Mouse (Mus musculus): Measurements from ENCODE around the gene Lck.

Lck gene

DNA sequence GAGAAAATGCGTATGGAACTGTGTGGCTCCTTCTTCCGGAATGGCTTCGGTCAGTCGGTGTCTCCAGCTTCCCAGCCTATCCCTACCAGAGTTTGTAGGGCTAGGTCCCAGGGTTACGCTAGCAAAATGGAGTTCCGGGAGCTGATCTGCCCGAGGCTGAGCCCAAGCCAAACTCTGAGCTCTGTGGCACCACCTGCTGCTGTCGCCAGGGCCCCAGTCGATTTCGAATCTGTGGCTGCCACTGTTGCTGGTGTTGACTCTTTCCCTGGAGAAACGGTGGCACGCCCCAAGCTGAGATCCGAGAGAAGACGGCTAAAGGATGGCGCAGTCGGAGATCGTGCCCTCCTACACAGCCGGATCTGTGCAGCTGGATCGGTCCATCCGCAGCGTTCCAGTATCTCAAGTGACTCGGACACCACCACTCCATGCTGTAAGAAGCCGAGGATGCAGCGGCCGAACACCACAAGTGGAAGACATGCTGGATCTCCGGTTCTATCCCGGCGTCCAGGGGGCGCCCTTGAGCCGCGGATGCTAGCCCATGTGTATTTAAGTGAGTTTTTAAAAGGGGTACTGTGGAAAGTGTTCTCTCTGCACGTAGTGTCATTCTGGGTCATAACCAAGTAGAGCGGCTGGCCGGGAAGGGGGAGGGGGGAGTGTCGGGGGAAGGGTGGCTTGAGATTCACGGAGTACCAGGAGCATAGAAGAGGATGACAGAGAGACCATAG is 11.6 kb upstream of the Lck start:
- WGBS: 2% methylated on average over 36 of the region's 36 CpGs

DNA sequence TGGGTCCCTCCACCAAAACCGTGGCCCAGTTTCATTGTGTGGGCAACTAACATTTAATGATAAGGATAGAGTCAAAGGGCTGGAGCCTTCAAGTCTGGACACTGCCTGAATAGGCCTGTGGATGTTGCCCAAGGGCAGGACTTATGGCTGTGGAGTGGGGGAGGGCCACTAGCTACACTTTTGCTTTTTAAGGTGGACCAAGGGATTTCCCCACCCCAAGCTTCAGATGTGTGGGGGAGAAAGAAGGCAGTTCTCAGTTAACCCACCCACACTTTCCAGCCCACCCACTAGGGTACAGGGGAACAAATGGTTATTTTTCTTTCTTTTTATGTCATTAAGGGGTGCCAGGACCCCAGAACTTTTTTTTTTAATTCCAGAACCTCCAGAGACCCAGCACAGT is 10.9 kb upstream of the Lck start:
- 71% methylated on average over 1 of the region's 1 CpGs for WGBS

DNA sequence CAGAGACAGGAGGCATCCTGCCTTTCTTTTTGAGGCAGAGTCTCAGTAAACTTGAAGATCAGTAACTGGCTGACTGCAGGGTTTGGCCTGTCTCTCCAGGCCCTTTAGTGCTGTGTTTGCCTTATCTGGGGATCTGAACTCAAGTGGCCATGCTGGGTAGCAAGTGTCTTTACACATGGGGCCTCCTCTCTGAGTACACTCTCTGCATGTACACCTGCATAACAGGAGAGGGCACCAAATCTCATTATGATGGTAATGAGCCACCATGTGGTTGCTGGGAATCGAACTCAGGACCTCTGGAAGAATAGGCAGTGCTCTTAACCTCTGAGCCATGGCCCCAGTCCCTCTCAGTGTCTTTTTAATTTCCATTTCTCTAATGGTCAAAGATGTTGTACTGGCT is 8.8 kb upstream of the Lck start:
- WGBS: 85% methylated on average over 1 of the region's 1 CpGs

DNA sequence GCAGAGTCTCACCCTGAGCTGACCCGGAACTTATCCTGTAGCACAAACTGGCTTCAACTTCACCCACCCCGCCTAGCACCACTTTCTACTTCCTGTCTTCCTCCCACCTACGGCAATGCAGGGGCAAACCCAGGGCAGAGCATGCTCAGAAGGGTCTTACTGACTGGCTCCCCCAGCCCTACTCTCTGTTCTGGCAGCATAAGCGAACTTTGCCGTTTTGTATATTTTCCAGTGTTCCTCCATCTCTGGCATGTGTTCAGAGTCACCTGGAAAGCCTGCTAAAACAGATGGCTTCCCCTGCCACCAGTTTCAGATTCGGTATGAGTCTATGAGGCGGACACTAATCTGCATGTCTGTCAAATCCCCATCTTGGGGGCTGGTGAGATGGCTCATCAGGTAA is 6.9 kb upstream of the Lck start:
- WGBS: 54% methylated on average over 7 of the region's 7 CpGs

DNA sequence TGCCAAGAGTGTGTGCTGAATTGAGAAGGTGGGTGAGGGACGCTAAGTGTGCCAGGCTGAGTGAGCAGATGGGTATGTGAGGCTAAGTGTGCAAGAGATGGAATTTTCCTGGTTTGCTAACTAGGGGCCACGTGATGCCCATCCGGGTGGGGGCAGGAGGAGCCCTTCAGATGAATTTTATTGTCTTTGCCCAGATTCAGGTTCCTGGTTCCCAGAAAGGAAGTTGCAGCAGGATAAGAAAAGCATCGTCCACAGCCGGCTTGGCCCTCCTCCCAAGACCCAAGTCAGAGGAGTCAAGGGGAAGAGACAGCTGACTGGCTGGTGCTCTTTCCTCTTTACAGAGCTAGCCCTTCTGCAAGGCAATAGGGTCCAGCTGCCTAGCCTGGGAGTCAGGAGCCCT is 5.0 kb upstream of the Lck start, which contains the start of gene Fam167b:
Gene Fam167b, minus strand, starts transcription at position 84 of the 400 bp plus-strand sequence.
- 66% methylated on average over 5 of the region's 5 CpGs for WGBS

DNA sequence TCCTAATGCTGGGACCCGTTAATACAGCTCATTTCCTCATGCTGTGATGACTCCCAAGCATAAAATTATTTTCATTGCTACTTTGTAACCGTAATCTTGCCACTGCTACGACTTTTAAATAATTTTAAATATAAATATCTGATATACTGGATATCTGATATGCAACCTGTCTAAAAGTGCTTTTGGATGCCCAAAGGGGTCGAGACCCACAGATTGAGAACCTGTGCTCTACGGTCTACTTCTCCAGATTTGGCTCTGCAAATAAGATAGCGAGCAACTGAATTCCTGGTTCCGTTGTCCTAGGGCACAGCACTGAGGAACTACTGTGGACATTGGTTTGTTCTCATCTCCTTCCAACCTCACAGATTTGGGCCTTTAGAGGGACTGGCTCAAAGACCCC is 4.2 kb upstream of the Lck start:
- 86% methylated on average over 7 of the region's 7 CpGs for WGBS

DNA sequence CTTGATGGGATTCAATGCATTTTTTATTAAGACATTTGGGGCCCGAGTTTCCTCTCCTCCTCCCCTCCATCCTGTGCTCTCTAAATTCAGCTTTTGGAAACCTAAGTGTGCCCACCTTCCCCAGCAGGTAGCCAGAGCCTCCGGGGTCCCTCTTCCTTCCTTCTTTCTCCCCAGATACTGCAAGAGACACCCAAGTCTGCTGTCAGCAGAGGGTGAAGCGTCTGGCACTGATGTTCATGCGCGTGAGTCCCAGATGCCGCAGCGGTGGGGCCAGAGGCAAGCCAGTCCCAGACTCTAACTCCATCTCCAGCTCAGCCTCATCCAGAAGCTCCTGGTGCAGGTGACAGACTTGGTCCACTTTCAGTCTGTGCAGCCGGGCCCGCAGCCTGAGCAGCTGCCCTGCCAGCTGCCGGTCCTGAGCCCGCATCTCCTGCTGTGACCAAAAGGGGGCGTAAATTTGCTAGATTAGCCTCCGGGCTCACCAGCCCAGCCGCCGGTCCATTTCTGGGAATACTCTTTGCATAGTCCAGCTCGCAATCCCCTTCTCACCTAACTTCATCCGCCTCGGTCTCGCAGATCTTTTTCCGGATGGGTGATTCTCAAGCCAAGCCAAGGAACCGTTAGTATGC is 3.5 kb upstream of the Lck start:
- WGBS: 36% methylated on average over 21 of the region's 21 CpGs

DNA sequence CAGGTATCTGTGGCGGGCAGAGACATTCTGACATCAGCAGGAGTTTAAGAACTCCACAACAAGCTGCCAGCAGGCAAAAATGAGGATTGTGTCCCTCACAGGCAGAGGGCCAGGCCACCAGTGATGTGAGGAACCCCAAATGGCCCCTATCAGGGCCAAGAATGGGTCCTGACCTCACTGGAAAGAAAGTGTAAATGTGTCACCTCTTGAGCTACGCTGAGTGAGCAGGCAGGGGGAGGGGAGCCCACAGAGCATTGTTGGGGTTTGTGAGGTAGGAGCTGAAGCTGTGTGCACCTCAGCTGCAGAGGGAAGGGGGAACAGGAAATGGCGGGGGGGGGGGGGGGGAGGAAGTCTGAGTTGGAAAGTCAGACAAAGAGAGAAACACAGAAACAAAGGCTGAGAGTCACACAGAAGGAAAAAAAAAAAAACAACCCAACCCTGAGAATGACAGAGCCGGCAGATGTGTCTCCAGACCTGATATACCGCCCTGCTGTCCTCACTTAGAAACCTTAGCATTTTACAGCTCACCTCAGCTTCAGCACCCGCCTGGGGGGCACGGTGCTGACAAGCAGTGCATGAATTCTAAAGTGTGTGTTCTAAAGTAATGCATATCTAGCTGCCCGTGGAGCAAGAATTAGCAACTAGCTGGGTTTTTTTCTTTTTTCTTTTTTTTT is 1.9 kb upstream of the Lck start:
- WGBS: 63% methylated on average over 7 of the region's 8 CpGs

DNA sequence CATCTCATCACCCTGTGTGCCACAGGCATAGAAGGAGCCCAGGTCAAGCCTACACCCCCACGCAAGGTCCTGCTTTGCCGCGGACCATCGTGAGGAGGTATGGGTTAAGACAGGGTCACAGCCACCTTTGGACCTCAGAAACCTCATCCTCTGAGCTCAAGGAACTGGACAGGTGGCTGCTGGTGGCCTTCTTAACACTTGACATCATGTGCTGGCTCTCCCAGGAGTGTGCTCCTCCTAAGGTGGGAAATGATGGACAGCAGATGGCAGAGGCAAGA is 409 bp downstream of the Lck start:
- WGBS: 97% methylated on average over 4 of the region's 4 CpGs

DNA sequence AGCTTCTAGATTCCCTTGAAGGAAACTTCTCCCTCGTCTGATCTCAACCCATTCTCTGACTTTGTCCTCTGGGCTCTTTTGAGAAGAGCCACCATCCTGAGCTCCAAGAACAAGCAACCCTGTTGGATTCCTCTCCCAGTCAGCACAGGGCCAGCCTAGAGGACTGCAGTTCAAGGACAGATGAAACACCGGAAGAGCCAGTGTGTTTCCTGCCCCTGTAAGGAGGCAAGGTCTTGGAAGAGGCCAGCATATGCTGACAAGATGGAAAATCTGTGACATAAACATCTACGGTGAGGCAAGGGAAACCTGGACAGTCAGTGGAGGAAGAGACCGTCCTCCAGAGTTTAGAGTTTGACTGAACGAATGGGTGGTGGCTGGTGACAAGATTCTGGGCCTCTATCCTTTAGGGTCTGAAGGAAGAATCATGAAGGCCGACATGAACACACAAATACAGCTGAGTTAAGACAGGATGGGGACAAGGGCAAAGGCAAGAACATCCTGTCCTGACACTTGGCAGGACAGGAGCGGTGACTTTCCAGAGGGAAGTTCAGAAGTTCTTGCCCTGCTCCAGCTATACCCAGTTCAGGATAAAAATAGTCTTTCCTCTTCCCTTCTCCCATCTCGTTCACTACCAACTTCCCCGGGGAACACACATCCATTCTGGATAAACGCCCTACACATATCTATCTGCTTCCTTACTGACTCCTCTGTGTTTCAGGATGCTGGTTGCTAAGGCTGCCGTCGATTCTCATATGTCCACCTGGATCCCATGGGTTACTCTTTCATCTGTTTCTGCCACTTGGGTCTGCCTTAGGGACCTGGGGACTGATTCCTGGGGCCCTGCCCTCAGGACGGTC is 977 bp downstream of the Lck start:
- 72% methylated on average over 13 of the region's 13 CpGs for WGBS

DNA sequence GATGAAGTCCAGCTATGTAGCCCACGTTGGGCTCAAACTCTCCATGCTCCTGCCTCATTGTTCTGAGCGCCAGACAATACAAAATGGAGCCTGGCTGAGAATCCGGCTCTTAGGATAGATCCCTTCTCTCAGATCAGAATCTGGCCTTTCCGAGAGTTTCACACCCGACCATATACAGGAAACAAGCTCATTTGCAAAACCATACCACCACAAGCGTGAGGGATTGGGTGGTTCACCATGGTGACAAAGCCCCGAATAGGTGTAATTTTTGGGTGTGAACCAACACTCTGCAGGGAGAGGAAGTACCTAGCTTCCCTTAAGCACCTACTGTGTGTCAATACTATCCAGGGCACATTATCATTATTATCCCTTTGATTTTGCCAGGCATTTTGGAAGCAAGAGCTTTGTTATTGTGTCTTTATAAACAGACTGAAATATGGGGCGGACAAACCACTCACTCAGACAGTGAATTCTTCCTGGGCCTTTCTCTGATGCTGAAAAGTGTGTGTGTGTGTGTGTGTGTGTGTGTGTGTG is 1.8 kb downstream of the Lck start:
- WGBS: 87% methylated on average over 8 of the region's 8 CpGs

DNA sequence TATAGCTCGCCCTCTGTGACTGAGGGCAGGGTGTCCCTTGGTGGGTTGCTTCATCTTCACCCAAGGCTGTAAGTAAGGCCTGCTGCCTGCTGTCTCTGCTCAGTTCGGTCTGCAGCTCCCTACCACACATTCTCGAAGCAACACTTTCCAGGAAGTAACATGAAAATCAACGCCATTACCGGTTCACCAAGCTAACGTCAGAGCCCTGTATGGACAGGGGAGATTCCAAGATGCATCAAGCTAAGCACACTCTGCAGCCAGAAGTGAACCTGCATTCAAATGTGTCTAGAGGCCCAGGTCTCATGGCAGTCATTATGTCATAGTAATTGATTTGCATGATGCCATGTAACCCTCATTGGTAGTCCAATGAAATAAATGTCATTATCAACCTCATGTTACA is 3.4 kb downstream of the Lck start:
- 87% methylated on average over 6 of the region's 6 CpGs for WGBS

DNA sequence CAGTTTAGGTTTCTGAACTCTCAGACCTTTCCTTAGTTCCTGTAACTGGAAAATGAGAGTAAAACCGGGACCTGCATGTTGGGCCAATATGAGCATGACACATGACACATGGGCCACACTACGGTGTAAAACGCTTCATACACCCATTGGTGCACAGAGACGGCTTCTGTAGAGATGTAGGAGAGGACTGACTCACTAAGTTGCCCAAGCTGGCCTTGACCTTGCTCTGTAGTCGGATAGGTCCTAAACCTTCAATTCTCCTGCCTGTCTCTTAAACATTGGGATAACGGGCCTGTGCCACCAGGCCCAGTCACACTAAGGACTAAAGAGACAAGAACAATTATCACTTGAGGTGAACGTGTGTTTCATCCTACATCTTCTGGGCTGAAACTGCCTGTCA is 5.1 kb downstream of the Lck start:
- WGBS: 92% methylated on average over 7 of the region's 7 CpGs

DNA sequence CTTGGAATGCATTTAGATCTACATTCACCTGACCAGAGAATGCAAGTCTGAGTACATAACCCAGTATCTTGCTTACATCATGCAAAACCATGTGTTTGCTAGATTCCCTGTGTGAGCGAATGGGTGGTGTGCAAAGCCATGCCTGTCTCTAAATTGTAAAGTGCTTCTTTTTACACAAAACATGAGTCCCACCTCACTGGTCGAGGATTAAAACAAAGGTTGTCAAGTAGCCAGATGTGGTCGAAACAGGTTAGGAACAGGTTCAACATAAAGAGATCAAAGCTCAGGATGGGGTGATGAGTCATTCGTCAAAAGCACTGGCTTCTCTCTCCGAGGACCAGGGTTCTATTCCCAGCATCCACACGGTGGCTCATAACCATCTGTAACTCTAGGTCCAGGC is 8.3 kb downstream of the Lck start:
- 88% methylated on average over 6 of the region's 6 CpGs for WGBS

DNA sequence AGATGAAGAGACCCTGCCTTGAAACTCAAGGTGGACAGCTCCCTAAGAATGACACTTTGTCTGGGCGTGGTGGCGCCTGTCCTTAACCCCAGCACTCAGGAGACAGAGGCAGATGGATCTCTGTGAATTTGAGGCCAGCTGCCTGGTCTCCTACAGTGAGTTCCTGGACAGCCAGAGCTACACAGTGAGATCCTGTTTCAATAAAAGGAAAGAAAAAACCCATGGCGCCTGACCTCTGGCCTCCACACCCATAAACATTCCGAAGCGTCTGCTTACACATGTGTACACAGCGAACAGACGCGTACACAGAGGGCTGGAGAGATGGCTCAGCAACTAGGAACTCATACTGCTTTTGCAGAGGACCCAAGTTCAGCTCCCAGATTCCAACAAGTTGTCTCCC is 9.7 kb downstream of the Lck start:
- 84% methylated on average over 8 of the region's 8 CpGs for WGBS

DNA sequence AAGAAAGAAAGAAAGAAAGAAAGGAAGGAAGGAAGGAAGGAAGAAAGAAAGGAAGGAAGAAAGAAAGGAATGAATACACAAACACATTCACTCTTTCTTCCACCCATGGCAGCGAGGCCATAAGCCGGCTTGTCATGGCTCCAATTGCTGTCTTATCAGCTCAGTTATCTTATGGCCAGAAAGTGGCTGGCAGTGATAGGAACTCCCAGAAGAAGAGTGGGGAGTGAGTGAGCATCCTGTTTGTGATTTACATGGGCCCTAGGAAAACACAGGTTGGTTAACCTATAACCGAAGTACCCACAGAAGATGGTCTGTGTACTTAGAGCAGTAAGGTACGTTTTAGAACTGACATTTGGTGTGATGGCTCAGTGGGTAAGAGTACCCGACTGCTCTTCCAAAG is 12.3 kb downstream of the Lck start:
- 91% methylated on average over 5 of the region's 5 CpGs for WGBS

DNA sequence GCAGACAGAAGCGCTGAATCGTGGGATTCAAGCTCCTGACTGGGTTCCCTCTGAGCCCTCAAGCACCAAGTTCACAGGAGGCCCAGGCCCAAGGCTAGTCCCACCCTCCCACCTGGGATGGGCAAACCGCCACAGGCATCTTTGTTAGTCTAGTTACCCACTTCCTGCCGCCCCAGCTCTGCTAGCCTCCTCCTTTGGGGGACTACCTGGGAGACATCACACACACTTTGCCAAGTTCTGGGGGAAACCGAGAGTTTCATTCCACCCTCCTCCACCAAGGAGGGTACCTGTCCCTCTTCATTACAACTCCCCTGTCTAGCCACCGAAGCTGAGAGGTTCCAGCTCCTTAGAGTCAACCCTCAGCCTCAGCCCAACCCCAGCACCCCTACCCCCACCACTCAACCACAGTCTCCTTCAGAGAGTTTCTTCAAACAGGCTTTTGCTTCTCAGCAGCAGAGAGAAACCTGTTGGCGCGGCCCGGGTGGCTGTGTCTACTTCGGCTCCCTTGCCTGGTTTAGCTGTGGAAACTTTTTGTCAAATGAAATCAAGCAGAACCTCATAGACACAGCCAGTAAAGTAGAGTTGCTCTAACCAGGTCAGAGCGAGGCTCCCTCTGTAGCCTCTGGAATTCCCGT is 15.0 kb downstream of the Lck start:
- WGBS: 90% methylated on average over 12 of the region's 12 CpGs

DNA sequence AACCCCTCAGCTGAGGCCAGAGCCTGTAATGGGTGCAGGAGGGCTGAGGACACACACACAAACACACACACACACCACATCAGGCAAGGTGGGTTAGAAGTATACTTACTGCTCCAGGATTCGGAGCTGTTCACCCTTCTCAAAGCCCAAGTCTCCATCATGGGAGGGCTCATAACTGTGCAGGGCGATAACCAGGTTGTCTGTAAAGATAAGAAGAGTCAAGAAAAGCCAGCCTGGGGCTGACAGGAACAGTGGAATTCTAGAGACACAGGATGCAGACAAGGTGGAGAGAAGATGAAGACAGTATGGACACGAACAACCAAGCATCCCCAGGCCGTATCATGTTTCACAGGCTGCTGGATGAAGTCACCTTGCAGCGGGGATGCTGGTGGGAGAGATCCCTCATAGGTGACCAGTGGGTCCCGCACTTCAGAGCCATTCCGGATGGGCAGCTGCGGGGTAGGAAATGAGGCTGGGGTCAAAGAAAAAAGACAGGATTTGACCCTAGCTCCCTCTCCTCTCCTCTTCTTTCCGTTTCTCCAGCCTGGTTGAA is 16.1 kb downstream of the Lck start:
- WGBS: 85% methylated on average over 9 of the region's 9 CpGs

DNA sequence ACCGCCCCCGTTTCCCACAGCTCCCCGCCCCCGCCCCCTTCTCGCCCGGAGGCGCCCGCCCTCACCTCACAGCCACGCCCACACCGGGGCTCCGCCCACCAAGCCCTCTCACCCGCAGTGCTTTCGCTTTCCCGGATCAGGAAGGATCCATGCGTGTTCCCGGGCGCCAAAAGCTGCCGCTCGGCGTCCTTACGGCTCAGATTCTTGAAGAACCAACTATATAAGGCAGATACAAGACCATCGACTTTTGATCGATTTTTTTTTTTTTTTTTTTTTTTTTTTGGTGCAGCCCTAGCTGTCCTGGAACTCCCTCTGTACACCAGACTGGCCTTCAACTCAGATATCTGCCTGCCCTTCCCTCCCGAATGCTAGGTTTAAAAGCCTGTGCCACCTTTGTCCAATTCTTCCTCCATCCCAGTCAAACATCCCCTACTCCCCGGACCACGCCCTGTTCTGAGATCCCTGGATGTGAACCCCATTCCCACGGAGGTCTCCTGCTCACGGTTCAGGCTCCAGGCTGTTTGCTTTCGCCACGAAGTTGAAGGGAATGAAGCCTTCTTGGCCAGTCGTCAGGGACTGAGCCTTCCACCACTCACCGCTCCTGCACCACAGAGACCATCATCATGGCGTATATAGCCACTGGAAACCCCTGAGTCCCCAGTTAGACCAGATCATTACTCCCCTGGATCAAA is 16.8 kb downstream of the Lck start:
- WGBS: 9% methylated on average over 33 of the region's 33 CpGs

DNA sequence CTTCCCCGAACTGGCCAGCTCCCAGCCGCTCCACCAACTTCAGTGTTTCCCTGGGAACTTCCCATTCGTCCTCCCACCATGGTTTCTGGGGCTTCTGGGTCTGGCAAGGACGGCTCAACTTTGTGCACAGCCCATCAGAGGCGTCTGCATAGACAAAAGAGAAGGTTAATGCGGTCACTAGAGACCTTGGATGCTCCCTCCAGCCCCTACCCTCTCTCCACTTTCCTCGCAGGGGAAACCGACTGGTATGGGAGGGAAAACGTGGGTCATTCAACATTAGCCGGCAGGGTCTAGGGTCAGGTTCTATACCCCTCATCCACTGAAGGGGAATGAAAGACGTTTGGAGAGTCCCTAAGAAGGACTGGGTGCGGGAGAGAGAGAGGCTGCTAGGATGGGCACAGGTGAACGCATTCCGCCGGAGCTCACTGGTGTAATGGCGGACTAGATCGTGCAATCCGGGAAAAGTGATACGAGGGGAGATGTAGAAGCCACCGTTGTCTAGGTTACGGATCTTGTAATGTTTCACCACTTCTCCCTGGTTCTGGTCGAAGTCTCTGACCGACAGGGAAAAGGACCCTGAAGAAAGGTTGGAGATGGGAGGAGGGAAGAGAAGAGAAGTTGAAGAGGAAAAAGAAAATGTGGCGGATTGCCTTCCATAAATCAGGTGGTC is 17.4 kb downstream of the Lck start:
- 1% methylated on average over 24 of the region's 24 CpGs for WGBS
